Mouse (Mus musculus) brain, embryonic 14.5 days (tissue): Measurements from ENCODE around the gene Wdr13.

Experiments
- CTCF ChIP-seq: fragments of 200-500 bp; IDR thresholded peaks from 2 replicates; pipeline ENCODE4 v1.5.1; 2012; ENCODE audit warnings: inconsistent platforms, mild to moderate bottlenecking, moderate library complexity, borderline replicate concordance; ENCODE audit not compliant: insufficient read depth, insufficient read length; ENCODE audit errors: extremely low read depth
- POLR2A ChIP-seq: fragments of 200-500 bp; IDR thresholded peaks from 2 replicates; pipeline ENCODE4 v1.6.1; 2012; ENCODE audit warnings: mild to moderate bottlenecking, inconsistent platforms, borderline replicate concordance; ENCODE audit not compliant: poor library complexity, insufficient read depth, insufficient read length, severe bottlenecking; ENCODE audit errors: extremely low read depth

GRCm38 (mm10) chrX:8102213-8102668 is 30.5 kb downstream of the Wdr13 start:
- TF ChIP-seq POLR2A = no peak
- TF ChIP-seq CTCF = no peak
